Mouse (Mus musculus) inflammation-experienced regulatory T-cells (primary cell): ENCODE data around the gene Gfod2. TPM values are rescaled to one million over a fixed set of nuclear protein-coding genes. Genes with fewer than 3 reads are reported as not detected.

ENCODE experiments used
- polyA plus RNA-seq, 2 experiments: library from polyadenylated mRNA; unstranded; fragments of 100-300 nt; shearing (Covaris generic); gene quantifications; one replicate each; pipeline ENCODE4 v1.2.1; 2017

Gfod2 gene
- polyA plus RNA-seq: 1 to 10 TPM; 6.5 to 7.5 TPM

DNA sequence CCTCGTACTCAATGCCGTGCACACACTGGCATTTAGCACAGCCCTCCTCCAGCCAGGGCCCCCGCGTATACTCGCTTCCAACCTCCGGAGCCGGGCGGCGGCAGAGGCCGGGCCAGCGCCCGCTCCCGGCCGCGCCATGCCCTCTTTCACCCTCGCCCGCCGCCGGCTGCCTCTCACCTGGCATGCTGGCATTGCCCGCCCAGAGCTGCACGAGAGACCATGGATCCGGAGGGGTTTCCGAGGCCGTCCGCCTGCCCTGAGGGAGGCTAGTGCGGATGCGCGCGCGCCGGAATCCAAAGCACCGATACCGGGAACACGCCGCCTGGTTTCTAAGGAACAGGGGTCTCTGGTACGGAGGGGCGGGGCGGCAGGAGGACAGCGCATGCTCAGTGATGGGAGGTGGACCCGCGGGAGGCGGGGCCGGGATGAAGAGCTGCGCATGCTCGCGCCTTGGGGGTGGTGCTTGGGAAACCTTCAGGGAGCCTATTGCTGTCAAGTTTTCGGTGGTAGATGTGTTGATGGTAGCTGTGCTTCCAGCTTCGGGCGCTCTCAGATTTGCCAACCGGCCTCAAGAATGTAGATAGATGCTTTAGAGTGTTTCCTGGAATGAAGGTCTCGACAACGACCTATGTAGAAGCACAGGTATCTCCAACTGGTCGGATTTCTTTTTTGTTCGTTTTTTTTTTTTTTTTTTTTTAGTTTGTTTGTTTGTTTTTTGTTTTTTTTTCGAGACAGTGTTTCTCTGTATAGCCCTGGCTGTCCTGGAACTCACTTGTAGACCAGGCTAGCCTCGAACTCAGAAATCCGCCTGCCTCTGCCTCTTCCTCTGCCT lies at the start of gene Gfod2:
Gfod2 (minus strand) TSS at position 388 of the 832 bp plus-strand sequence.

DNA sequence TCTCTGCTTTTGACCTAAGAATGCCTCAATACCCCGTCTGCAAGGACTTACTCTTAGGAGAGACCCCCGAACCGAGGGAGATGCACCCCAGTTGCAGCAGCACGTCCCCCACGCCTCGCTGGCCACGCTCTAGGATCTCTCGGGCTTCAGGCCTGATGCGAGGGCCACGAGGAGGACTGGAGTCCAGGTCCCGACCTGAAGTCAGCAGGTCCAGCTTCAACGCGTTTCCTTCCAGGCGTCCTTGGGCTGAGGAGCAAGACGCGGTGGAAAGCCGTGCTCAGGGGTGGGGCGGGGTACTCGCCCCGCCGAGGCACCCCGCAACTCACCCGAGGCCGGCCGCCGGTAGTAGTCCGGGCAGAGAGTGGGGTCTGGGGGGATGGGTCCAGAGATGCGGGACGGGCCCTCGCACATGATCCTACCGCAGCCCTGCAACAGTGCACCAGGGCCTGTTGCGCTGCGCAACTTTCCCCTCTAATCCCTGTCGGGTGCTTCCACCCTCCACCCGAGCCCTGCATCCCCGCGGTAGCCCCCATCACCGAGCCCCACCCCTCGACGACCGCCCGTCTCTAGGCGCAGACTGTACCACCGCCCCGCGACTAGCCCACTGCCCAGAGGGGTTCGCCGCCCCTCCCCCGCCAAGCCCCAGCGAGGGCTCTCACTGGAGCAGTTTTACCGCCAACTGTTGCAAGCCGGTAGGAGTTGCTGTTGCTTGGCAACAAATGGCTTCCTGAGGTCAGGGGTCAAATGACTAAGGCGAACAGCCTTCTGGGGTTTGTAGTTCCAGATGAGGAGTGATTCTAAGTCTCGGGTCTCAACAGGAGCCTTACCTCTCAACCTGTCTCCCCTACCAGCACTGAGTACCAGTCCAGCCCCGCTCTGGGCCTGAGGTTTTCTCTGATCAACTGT lies 50.7 kb downstream of the Gfod2 start, which contains the start of the genes 4933405L10Rik and Enkd1:
4933405L10Rik (plus strand) TSS at position 158 of the 906 bp plus-strand sequence.
Enkd1 (minus strand) TSS at position 713 of the 906 bp plus-strand sequence.

DNA sequence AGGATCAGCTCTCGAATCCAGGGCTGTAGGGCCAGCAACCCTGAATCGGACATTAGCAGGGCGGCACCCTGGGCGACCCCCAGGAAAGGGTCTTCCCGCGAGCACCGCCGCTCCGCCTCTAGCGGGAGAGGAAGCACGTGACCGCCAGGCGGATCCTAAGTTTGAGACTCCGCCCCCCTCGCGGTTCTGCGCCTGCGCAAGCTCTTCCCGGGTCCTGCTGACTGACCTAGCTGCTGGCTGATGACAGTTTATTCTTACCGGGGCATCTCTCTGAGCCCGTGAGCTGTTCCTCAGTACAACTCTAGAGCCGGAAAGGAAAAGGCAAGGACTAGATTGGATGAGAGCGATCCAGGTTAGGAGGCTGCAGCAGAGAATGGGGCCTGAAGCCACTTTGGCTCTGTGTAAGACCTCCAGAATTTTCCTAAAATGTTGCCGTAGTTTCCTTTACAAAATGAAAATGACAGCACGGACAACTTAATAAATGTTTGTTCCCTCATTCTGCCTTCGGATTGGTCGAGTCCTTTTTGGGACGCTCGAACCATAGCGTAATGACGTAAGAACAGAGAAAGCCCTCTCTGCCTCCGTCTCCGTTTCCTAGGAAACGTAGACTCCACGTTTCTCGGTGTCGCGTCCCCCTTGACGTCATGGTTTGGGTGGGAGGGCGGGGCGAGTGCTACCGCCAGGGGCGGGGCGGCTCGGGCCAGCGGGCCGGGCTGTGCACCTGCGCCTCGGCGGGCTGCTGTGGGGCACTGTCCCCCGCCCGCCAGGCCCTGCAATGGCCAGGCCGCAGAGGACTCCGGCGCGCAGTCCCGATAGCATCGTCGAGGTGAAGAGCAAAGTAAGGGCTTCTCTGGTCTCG lies 57.3 kb downstream of the Gfod2 start, which contains the start of the genes Acd and Pard6a:
Acd (minus strand) TSS at position 137 of the 859 bp plus-strand sequence.
Pard6a (plus strand) TSS at position 183 of the 859 bp plus-strand sequence.

DNA sequence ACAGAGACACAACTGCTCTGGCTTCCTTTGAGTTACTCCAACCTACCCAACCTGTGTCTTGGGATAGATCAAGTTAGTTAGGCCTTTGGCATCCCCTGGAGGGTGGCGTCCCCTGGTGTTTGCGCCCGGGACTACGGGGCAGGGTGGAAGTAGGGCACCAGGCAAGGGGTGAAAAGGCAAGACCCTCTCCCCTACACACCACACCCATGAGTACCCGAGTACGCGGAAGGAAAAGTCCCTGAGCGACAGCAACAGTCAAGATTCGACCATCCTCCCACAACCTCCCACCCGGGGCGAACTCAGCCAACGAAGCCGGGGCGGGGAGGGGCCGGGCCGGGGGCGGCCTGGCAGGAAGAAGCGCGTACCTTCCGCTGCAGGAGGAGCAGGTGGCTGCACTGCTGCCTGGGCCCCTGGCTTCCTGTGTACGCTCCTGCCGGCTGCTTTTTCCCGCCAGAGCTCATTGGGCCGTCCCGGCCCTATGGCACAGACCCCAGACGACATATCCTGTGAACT lies 72.6 kb downstream of the Gfod2 start, which contains the start of gene Carmil2:
Carmil2 (plus strand) TSS at position 479 of the 513 bp plus-strand sequence.

Other genes with a start within 250 kb of the Gfod2 start
- gene Hsd11b2, start 239.9 kb downstream of the Gfod2 start, polyA plus RNA-seq: not detected
- gene Atp6v0d1, start 192.6 kb downstream of the Gfod2 start, polyA plus RNA-seq: 10 to 100 TPM; 38.3 to 39.1 TPM
- 10 to 100 TPM; 16.6 to 18.0 TPM for gene Ripor1, start 153.4 kb downstream of the Gfod2 start, polyA plus RNA-seq
- 100 to 1,000 TPM; 182 to 192 TPM for gene Ctcf, start 122.1 kb downstream of the Gfod2 start, polyA plus RNA-seq
- 1 to 10 TPM in 1 of 2 experiments, under 1 TPM in 1; 0.44 to 1.4 TPM for gene Agrp, start 121.3 kb downstream of the Gfod2 start, polyA plus RNA-seq
- gene Carmil2, start 72.4 kb downstream of the Gfod2 start, polyA plus RNA-seq: 100 to 1,000 TPM; 122 to 131 TPM
- gene Acd, start 57.6 kb downstream of the Gfod2 start, polyA plus RNA-seq: 10 to 100 TPM; 70.3 to 83.0 TPM
- gene Pard6a, start 57.5 kb downstream of the Gfod2 start, polyA plus RNA-seq: 10 to 100 TPM in 1 of 2 experiments, 1 to 10 TPM in 1; 7.6 to 16.7 TPM
- gene 4933405L10Rik, start 51.0 kb downstream of the Gfod2 start, polyA plus RNA-seq: under 1 TPM in 1 of 2 experiments, not detected in 1; 0.23 TPM
- gene Enkd1, start 50.5 kb downstream of the Gfod2 start, polyA plus RNA-seq: 1 to 10 TPM; 3.6 to 4.3 TPM
- gene Ranbp10, start 68.7 kb upstream of the Gfod2 start, polyA plus RNA-seq: 10 to 100 TPM; 19.4 to 27.8 TPM
- 1 to 10 TPM; 1.1 to 1.7 TPM for gene Tsnaxip1, start 69.1 kb upstream of the Gfod2 start, polyA plus RNA-seq
- gene Cenpt, start 94.6 kb upstream of the Gfod2 start, polyA plus RNA-seq: 10 to 100 TPM; 15.3 to 15.7 TPM
- 10 to 100 TPM; 30.3 to 37.3 TPM for gene Thap11, start 96.5 kb upstream of the Gfod2 start, polyA plus RNA-seq
- 10 to 100 TPM in 1 of 2 experiments, 1 to 10 TPM in 1; 9.7 to 15.3 TPM for gene Nutf2, start 101.9 kb upstream of the Gfod2 start, polyA plus RNA-seq
- 10 to 100 TPM; 74.6 to 95.9 TPM for gene Edc4, start 122.2 kb upstream of the Gfod2 start, polyA plus RNA-seq
- under 1 TPM; 0.86 to 0.94 TPM for gene Nrn1l, start 134.9 kb upstream of the Gfod2 start, polyA plus RNA-seq
- 10 to 100 TPM; 22.7 to 25.5 TPM for gene Pskh1, start 141.8 kb upstream of the Gfod2 start, polyA plus RNA-seq
- gene Ctrl, start 175.2 kb upstream of the Gfod2 start, polyA plus RNA-seq: 1 to 10 TPM; 1.9 to 3.6 TPM
- gene Psmb10, start 179.8 kb upstream of the Gfod2 start, polyA plus RNA-seq: 100 to 1,000 TPM; 357 to 426 TPM
- gene Lcat, start 184.7 kb upstream of the Gfod2 start, polyA plus RNA-seq: under 1 TPM; 0.42 to 0.51 TPM
- 10 to 100 TPM; 12.3 to 15.7 TPM for gene Slc12a4, start 207.4 kb upstream of the Gfod2 start, polyA plus RNA-seq
- gene Dpep3, start 220.8 kb upstream of the Gfod2 start, polyA plus RNA-seq: not detected
- 10 to 100 TPM; 24.2 to 34.3 TPM for gene Dus2, start 232.7 kb upstream of the Gfod2 start, polyA plus RNA-seq
- 1 to 10 TPM in 1 of 2 experiments, not detected in 1; 1.2 TPM for gene Dpep2nb, start 247.3 kb upstream of the Gfod2 start, polyA plus RNA-seq